Mouse (Mus musculus) limb, embryonic 12.5 days (tissue): ENCODE data around the gene Tenm3. TPM values are rescaled to one million over a fixed set of nuclear protein-coding genes. Genes with fewer than 3 reads are reported as not detected.

Source experiments
- ATAC-seq: fragments of 200-750 bp; cut with Nextera tagmentation; 2 replicates; pipeline ENCODE4 v1.8.0; 2017; ENCODE audit warnings: low read depth, moderate TSS enrichment; ENCODE audit not compliant: insufficient number of reproducible peaks, insufficient read depth, low FRiP score, low TSS enrichment
- H3K27ac ChIP-seq: fragments of 300-500 bp; sonication (generic); 2 replicates; pipeline ENCODE4 v1.5.1; 2016; ENCODE audit warnings: mild to moderate bottlenecking, moderate library complexity
- H3K27me3 ChIP-seq: fragments of 300-500 bp; sonication (generic); 2 replicates; pipeline ENCODE4 v1.6.1; 2016; ENCODE audit warnings: mild to moderate bottlenecking, moderate library complexity
- H3K36me3 ChIP-seq: fragments of 300-500 bp; sonication (generic); 2 replicates; pipeline ENCODE4 v1.6.1; 2016; ENCODE audit warnings: mild to moderate bottlenecking, moderate library complexity
- H3K4me1 ChIP-seq: fragments of 300-500 bp; sonication (generic); replicated peaks from 2 replicates; pipeline ENCODE4 v1.6.1; 2016
- H3K4me2 ChIP-seq: fragments of 300-500 bp; sonication (generic); 2 replicates; pipeline ENCODE4 v1.6.1; 2016; ENCODE audit warnings: mild to moderate bottlenecking, moderate library complexity
- H3K4me3 ChIP-seq: fragments of 300-500 bp; sonication (generic); replicated peaks from 2 replicates; pipeline ENCODE4 v1.5.1; 2016; ENCODE audit warnings: mild to moderate bottlenecking
- H3K9ac ChIP-seq: fragments of 300-500 bp; sonication (generic); replicated peaks from 2 replicates; pipeline ENCODE4 v1.6.1; 2016; ENCODE audit warnings: mild to moderate bottlenecking, moderate library complexity
- H3K9me3 ChIP-seq: fragments of 300-500 bp; sonication (generic); 2 replicates; pipeline ENCODE4 v1.6.1; 2016; ENCODE audit warnings: mild to moderate bottlenecking, moderate library complexity
- WGBS: fragments of 180-500 bp; shearing (Covaris S2); methylation state at CpG from one replicate; pipeline ENCODE4 v1.1.7; 2016; 5-methylcytosine and 5-hydroxymethylcytosine counted together
- polyA plus RNA-seq: library from polyadenylated mRNA; unstranded; fragments of >200 nt; fragmentation: Nextera tagmentation; extraction: Ambion mirVana; gene quantifications from 2 replicates; pipeline ENCODE4 v1.2.1, GENCODE M21; 2016

The Tenm3 gene
- polyA plus RNA-seq, 1 experiment from 2014 or later, result 47.1 TPM

DNA sequence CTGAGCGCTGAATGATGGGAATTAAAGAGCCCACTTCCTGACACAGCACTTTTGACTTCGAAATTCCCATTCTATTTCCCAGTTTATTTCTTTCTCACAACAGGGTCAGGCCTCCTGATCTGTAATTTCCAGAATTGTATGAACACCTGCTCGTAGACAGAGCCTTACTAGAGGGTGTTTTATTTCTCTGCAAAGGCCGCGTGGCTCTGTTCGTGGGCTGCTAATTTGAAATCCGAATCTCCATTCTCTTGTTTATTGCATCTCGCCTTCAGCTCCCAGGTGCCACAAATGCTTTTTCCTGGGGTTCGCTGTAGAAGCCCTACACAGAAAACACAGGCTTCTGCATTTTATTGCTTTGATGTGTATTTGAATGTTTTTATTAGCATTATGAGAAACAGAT, 612.4 kb downstream of the Tenm3 start:
- Histone ChIP-seq H3K4me2 (no peak overlapping the region), H3K9ac (no peak overlapping the region), H3K27me3 (no peaks in the 10 kb centered on the region; the same call in 1 of the 2 replicates), H3K4me3 (no peak overlapping the region), H3K4me1 (peaks cover 42% of the 10 kb centered on the region), H3K9me3 (peaks cover 18% of the 10 kb centered on the region; the same call in 1 of the 2 replicates), H3K36me3 (peaks cover 47% of the 10 kb centered on the region), H3K27ac (peak overlapping the region; percentile 56)
- ATAC-seq, result peak; percentile 57
- 19% methylated on average over 9 of the region's 9 CpGs for WGBS

- ATAC-seq, result no peak
- H3K36me3 ChIP-seq, result peaks cover 25% of the 10 kb centered on the region
- 96% methylated on average over 35 of the region's 35 CpGs for WGBS
Measured at GRCm38 (mm10) chr8:48228676-48229075, 615.1 kb downstream of the Tenm3 start.

DNA sequence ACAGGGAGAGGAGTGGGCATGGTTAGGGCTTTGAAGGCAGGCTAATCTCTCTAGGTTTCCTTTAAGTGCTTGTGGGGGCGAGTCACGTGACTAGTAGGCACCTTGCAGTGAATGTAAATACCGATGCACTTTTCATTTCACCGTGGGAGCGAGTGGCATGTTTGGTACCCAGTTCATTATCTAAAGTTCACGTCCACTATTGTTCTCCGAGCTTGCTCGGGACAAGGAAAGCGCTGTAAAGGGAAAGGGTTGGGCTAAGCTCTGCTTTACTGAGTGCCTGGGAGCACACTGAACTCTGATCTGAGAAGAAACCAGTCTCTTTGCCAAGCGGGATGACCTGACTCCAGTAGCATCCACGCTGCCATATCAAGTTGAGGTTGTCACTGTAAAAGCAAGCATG, 619.0 kb downstream of the Tenm3 start:
- H3K9me3 ChIP-seq, result peaks cover 6% of the 10 kb centered on the region; the same call in 1 of the 2 replicates
- no peak overlapping the region for H3K9ac ChIP-seq
- peaks cover 25% of the 10 kb centered on the region for H3K36me3 ChIP-seq
- WGBS, result 53% methylated on average over 11 of the region's 11 CpGs
- no peak overlapping the region for H3K27ac ChIP-seq
- ATAC-seq, result no peak
- peaks cover 19% of the 10 kb centered on the region for H3K27me3 ChIP-seq
- H3K4me2 ChIP-seq, result no peak overlapping the region
- peaks cover 30% of the 10 kb centered on the region for H3K4me1 ChIP-seq
- no peak overlapping the region for H3K4me3 ChIP-seq

More at GRCm38 (mm10) chr8:48228676-48229075, 615.1 kb downstream of the Tenm3 start:
- Histone ChIP-seq H3K4me2 (no peak overlapping the region), H3K4me1 (peaks cover 44% of the 10 kb centered on the region), H3K4me3 (no peak overlapping the region), H3K27ac (no peak overlapping the region), H3K9ac (no peak overlapping the region), H3K27me3 (peaks cover 11% of the 10 kb centered on the region), H3K9me3 (peaks cover 6% of the 10 kb centered on the region; the same call in 1 of the 2 replicates)

GRCm38 (mm10) chr8:48222429-48222769, 621.4 kb downstream of the Tenm3 start:
- ATAC-seq, result 0 out of 2 replicates have a peak, but pooled peaks have one; percentile 15
- peaks cover 8% of the 10 kb centered on the region; the same call in 1 of the 2 replicates for H3K36me3 ChIP-seq
- H3K4me3 ChIP-seq, result peak overlapping the region; percentile 35
- H3K27ac ChIP-seq, result no peak overlapping the region
- peaks cover 29% of the 10 kb centered on the region for H3K4me1 ChIP-seq
- peaks cover 27% of the 10 kb centered on the region for H3K27me3 ChIP-seq
- peak overlapping the region; percentile 40; the same call in 1 of the 2 replicates for H3K9ac ChIP-seq
- 12% methylated on average over 11 of the region's 11 CpGs for WGBS
- peak overlapping the region; percentile 63 for H3K4me2 ChIP-seq
- no peaks in the 10 kb centered on the region for H3K9me3 ChIP-seq

DNA sequence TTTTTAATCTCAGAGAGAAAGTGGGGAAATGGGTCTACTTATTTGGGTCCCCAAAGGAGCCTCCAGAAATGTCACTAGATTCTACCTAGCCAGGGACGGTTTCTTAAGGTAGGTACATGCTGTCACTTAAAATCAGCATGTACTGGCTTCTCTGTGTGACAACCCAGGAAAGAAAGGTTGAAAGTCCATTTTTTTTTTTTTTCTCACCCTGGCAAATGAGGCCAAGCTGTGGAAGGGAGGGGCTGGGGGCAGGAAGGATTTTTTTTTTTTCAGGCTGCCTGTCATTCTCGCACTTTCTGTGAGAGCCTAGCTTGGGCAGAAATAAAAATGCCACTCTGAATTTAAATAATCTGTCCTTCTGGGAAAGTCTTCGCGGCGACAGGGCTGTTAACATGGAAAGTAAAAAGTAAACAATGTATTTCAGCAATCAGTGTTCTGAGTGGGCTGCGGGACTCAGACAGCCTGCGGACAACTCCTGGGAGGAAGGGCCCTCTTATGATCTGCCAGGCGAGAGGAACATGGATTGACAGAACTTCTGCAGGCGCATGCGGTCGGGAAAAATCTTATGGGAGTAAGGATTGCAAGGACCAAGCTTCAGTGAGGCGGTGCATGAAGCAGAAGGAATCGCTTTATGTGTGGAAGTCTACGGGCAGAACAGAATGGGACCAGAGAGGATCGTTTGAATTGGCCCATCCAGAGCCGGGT, 621.9 kb downstream of the Tenm3 start:
- Histone ChIP-seq H3K4me2 (peak overlapping the region; percentile 63), H3K4me3 (peak overlapping the region; percentile 35), H3K27me3 (peaks cover 27% of the 10 kb centered on the region), H3K4me1 (peaks cover 29% of the 10 kb centered on the region), H3K27ac (no peak overlapping the region), H3K9ac (peak overlapping the region; percentile 40; the same call in 1 of the 2 replicates), H3K9me3 (no peaks in the 10 kb centered on the region), H3K36me3 (peaks cover 3% of the 10 kb centered on the region; the same call in 1 of the 2 replicates)
- 12% methylated on average over 16 of the region's 16 CpGs for WGBS
- no peak for ATAC-seq

DNA sequence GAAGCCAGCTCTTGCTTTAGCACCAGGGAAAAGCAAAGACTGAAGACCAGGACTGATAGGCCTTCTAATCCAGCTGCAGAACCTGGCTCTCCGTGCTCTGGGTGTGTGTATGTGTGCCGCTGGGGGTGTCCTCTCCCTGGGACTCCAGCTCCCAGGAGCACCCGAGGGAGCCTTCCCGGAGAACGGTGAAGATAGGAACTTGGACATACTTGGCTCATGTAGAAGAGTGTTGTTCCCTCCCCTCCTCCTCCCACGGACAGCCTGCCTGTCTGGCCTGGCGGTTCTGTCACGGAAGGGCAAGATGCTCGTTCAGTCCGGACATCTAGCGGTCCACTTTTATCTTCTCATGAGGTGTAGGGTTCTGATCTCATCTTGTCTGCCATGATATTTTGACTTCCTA, 622.4 kb downstream of the Tenm3 start:
- ATAC-seq, result no peak
- H3K27me3 ChIP-seq, result peaks cover 28% of the 10 kb centered on the region
- H3K4me2 ChIP-seq, result peak overlapping the region; percentile 63

DNA sequence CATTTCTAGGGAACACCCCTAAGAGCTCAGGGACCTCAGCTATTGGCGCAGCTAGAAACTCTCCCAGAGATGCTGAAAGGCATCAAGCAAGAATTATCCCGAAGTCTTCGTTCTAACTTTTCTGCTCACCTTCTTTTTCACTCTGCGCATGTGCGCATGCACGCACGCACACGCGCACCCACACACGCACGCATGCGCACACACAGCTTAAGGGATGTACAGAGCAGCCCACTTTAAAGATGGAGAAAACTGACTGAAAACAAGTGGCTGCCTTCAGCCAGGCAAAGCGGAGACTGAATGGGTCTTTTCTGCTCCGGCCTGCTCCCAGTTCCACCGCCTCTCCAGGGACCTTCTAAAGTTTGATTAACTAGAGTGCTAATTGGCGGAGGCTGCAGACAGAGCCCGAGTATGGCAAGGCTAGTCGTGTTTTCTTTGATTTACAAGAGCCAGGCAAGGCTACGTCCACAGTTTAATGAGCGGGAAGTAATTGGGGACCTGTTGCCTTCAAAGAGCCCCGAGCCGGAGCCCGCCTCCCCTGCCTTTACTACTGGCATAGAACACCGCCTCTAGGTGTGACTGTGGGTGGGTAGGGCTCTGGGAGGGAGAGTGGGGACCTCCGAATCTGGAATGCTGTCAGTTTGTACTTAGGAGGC, 623.1 kb downstream of the Tenm3 start:
- no peaks in the 10 kb centered on the region for H3K9me3 ChIP-seq
- H3K4me3 ChIP-seq, result peak overlapping the region; percentile 5; the same call in 1 of the 2 replicates
- no peaks in the 10 kb centered on the region for H3K36me3 ChIP-seq
- peaks cover 35% of the 10 kb centered on the region for H3K27me3 ChIP-seq
- peak overlapping the region; percentile 59 for H3K27ac ChIP-seq
- peaks cover 26% of the 10 kb centered on the region for H3K4me1 ChIP-seq
- 43% methylated on average over 25 of the region's 25 CpGs for WGBS
- H3K9ac ChIP-seq, result no peak overlapping the region
- peak; percentile 74 for ATAC-seq
- peak overlapping the region; percentile 63 for H3K4me2 ChIP-seq

More for the DNA sequence above, 622.4 kb downstream of the Tenm3 start:
- WGBS, result 51% methylated on average over 11 of the region's 11 CpGs
- H3K4me1 ChIP-seq, result peaks cover 29% of the 10 kb centered on the region
- 0 out of 2 replicates have a peak overlapping the region, but pooled peaks have one; percentile 50 for H3K27ac ChIP-seq
- H3K4me3 ChIP-seq, result peak overlapping the region; percentile 5; the same call in 1 of the 2 replicates
- H3K9ac ChIP-seq, result no peak overlapping the region
- no peaks in the 10 kb centered on the region for H3K9me3 ChIP-seq
- H3K36me3 ChIP-seq, result no peaks in the 10 kb centered on the region

DNA sequence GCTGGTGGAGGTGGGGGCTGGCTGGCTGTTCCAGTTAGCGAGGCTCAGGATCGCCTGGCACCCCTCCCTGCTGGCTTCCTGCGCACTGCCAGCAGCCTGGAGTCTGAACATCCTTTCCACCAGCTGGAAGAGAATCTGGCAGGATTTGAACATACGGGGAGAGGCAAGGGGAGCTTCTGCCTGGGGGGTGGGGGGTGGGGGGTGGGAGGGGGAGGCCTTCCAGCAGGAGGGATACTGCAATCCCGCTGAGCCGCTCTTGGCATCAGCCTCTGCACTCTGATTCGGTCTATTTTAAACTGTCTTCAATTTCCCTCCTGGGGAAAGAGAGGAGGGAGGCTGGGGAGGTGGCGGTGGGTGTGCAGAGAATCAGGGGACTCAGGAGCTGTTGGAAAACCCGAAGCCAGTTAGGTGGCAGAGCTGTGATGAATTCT, 628.7 kb downstream of the Tenm3 start:
- ATAC-seq, result no peak
- H3K4me3 ChIP-seq, result no peak overlapping the region
- peaks cover 20% of the 10 kb centered on the region for H3K27me3 ChIP-seq
- H3K4me2 ChIP-seq, result no peak overlapping the region
- no peaks in the 10 kb centered on the region for H3K36me3 ChIP-seq
- WGBS, result 48% methylated on average over 9 of the region's 9 CpGs
- H3K9me3 ChIP-seq, result no peaks in the 10 kb centered on the region
- no peak overlapping the region for H3K9ac ChIP-seq
- no peak overlapping the region for H3K27ac ChIP-seq
- H3K4me1 ChIP-seq, result peaks cover 11% of the 10 kb centered on the region

DNA sequence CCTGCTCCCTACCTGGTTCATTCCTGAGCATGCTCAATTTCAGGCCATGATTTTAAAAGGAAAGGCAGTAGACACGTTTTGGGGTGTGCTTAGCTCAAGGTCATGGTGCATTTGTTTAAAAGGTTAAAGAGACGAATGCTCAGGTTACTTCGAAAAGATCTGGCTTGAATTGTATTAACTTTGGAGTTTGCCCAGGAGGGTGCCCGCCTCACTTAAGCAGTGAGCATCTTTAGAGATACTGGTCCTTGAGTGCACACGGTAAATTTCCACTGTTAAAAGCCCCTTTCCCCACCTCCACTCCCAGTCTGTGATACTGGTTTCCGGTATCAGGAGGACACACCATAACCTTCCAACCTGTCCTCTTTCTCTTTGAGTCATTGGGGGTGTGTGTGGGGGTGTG, 629.4 kb downstream of the Tenm3 start:
- no peak for ATAC-seq
- Histone ChIP-seq H3K4me2 (no peak overlapping the region), H3K9ac (no peak overlapping the region), H3K36me3 (no peaks in the 10 kb centered on the region), H3K27me3 (peaks cover 15% of the 10 kb centered on the region), H3K9me3 (no peaks in the 10 kb centered on the region), H3K4me3 (no peak overlapping the region), H3K27ac (no peak overlapping the region), H3K4me1 (peaks cover 4% of the 10 kb centered on the region; the same call in 1 of the 2 replicates)
- WGBS, result 77% methylated on average over 6 of the region's 6 CpGs

- no peak overlapping the region for H3K4me3 ChIP-seq
- no peak overlapping the region for H3K9ac ChIP-seq
- 0 out of 2 replicates have a peak, but pooled peaks cover 3% of the 10 kb centered on the region for H3K4me1 ChIP-seq
- H3K36me3 ChIP-seq, result no peaks in the 10 kb centered on the region
- no peaks in the 10 kb centered on the region for H3K9me3 ChIP-seq
- 88% methylated on average over 9 of the region's 9 CpGs for WGBS
- H3K27ac ChIP-seq, result no peak overlapping the region
- H3K27me3 ChIP-seq, result peaks cover 10% of the 10 kb centered on the region; the same call in 1 of the 2 replicates
- H3K4me2 ChIP-seq, result no peak overlapping the region
- ATAC-seq, result no peak
Measured at GRCm38 (mm10) chr8:48211931-48212330, 631.8 kb downstream of the Tenm3 start.

DNA sequence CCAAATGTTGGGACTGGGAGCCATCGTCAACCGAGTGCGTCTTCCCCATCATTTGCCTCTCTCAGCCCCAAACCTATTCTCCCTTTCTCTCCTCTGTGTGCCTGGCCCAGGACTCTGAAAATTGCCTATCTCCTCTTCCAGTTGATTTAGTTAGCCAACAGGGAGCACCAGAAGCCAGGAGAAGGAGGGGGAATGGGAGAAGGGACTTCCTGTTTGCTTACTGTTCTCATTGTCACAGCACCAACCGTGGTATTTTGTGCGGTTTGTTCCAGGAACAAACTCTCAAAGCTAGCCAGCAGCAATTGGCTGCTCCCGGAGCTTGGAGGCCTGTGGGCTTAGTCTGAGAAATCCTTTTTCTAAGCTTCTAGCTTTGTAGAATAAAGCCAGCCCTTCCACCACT, 636.2 kb downstream of the Tenm3 start:
- 83% methylated on average over 6 of the region's 6 CpGs for WGBS

More for the DNA sequence above, 636.2 kb downstream of the Tenm3 start:
- H3K9ac ChIP-seq, result no peak overlapping the region
- H3K4me2 ChIP-seq, result no peak overlapping the region
- peaks cover 13% of the 10 kb centered on the region for H3K4me1 ChIP-seq
- H3K36me3 ChIP-seq, result no peaks in the 10 kb centered on the region
- peaks cover 2% of the 10 kb centered on the region; the same call in 1 of the 2 replicates for H3K27me3 ChIP-seq
- ATAC-seq, result no peak
- no peak overlapping the region for H3K4me3 ChIP-seq
- H3K27ac ChIP-seq, result no peak overlapping the region
- no peaks in the 10 kb centered on the region for H3K9me3 ChIP-seq
